Mouse (Mus musculus) right cerebral cortex, adult 2 months (tissue): ENCODE measurements around the gene Plce1.
A peak's percentile ranks its signal among the peaks of the same experiment; 100 is the strongest.

Source experiments
- DNase-seq, 2 experiments: peaks; one replicate each; pipeline ENCODE4 v3.0.0; 2021 to 2022; ENCODE audit warnings: low spot score in 2 of 2

The Plce1 gene

DNA sequence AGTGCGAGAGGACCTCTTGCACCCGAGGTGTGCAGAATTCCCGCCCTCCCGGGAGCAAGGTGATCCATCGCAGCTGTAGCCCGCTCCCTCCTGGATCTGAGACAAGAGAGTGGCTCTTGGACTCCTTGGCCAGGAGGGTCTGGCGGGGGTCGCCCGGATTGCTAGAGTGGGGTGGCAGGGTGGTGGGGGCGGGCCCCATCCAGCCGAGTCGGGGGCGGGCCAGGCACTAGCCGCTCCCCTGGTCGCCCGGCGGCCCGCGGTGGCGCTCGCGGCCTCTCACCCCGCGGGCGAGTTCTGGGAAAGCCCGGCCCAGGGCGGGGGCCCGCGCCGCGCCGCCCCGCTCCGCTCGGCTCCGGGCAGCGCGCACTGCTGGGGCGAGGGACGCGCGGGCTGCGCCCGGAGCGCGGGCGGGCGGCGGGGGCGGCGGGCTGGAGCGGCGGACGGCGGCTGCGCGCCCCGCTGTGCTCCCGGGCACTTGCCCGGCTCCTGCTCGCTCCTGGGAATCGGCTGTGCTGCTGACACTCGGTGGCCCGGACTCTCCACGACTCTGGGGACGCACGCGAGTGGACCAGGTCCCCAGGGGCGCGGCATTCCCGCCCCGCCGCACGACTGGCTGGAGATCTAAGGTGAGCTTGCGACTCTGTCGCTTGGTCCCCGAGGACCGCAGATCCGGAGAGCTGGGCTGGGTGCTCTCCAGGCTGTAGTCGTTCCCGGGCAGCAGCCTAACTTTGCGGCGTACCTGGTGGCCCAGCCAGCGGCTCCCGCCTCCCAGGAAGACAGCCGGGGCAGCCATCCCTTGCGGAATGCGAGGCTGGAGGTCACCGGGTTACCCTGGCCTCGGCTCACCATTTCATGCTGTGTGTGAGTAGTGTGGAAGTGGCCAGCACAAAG is at the start of gene Plce1:
TSS of gene Plce1 (plus strand) at position 379 of the 891 bp plus-strand sequence.
- no peak for DNase-seq

DNA sequence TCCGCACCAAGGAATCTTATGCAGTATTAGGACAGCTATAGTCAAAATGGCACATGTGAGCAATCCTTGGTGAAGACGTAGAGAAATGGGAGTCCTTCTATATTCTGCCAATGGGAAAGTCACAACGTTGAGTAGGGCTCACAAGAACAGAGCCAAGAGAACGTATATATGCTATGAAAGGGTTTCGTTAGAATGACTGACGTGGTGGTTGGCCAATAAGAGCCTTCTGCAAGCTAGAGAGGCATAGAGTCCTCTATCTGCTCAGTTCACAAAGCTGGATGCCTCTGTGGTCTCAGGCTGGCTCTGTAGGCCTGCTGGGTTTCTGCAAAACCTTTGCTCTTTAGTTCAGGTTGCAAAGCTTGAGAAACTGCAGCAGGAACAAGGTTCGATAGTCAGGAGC is 49.6 kb upstream of the Plce1 start:
- no peak for DNase-seq

DNA sequence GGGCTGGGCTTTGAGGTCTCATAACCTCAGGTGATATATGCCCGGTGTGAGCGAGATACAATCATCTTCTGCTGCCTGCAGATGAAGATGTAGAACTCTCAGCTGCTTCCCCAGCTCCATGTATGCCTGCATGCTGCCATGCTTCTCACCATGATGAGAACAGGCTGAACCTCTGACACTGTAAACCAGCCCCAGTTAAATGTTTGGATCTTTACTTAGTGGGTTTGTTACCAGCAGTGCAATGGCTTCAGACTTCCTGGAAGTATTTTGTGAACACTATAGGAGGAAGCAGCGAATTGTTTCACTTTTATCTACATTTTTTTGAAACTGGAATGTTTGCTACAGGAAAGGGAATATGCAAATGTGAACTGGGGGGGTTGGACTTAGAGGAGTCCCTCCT is 48.9 kb upstream of the Plce1 start:
- no peak for DNase-seq

GRCm38 (mm10) chr19:38433381-38433780 is 47.5 kb upstream of the Plce1 start:
- peak in 1 of 2 experiments; percentile 14 for DNase-seq

- DNase-seq = peak in 1 of 2 experiments; percentile 10
These were observed 45.7 kb upstream of the Plce1 start for GRCm38 (mm10) chr19:38435221-38435620.

- DNase-seq = no peak
These were observed 39.0 kb upstream of the Plce1 start for GRCm38 (mm10) chr19:38441860-38442259.

- no peak for DNase-seq
These were observed 35.2 kb upstream of the Plce1 start for GRCm38 (mm10) chr19:38445758-38446157.

DNA sequence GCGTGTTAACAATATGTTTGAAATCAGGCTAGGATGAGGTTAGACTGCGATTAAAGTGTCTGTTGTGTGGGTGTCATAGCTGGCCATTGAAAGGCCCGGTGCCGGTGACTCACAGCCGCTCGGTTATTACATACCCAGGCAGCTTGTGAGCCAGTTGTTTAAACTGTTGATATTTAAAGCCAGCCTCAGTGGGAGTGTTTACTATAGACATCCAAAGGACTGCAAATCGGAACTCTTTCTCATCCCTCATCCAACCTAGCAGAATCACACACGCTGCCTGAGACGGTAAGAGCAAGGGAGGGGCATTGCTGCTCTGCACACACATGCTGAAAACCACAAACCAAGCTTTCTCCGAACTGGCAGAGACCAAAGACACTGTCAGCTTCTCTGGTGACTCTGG is 25.7 kb upstream of the Plce1 start:
- DNase-seq = peak; percentile 40 to 45

DNA sequence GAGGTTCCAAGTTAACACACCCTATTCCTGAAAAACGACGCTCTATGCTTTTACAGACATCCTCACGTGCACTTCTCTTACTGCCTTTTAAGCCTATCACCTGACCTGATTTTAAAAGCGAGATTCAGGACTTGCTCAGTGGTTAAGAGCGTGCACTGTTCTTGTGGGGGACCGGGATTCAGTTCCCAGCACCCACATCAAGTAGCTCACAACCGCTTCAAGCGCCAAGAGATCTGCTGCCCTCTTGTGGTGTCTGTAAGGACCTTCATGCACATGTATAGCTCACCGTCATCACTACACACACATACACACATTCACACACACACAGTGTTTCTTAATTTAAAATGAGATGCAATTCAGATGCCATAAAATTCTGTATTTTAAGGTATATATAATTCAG is 21.9 kb upstream of the Plce1 start:
- no peak for DNase-seq

DNA sequence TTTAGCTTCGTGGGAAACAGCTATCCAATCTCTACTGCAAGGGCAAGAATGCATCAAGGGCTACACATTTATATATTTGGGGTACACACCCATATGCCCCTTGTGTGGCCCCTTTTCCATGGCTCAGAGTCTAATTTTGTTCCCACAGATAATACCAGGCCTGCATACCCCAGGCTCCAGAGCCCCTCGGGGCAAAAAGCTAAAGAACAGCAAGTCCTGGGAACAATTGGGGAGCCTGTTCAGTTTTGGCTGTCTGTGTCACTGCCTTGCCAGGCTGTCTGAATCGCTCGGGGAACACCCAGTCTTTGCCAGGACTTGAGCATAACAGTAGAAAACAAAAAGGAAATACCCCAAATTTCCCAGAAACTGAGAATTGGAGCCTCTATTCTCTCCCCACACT is 20.2 kb upstream of the Plce1 start:
- no peak for DNase-seq

- no peak for DNase-seq
These were observed 10.5 kb upstream of the Plce1 start for GRCm38 (mm10) chr19:38470257-38470893.

DNA sequence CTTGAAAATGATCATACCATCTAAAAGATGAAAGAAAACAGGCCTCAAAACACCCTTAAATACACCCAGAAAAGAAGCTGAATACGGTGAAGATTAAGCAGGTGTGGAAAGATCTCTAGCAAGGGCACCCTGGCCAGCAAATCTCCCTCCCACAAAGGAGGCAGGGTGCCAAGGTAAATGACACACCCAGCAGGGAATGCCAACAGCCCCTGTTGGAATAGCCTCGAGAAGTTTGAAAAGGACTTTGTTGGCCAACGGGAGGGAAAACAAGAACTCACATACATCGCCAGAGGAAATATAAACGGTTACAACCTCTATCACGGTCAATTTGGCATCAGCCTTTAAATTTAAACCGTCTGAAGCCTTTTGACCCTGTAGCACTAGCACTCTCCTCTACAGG is 5.5 kb upstream of the Plce1 start:
- no peak for DNase-seq

DNA sequence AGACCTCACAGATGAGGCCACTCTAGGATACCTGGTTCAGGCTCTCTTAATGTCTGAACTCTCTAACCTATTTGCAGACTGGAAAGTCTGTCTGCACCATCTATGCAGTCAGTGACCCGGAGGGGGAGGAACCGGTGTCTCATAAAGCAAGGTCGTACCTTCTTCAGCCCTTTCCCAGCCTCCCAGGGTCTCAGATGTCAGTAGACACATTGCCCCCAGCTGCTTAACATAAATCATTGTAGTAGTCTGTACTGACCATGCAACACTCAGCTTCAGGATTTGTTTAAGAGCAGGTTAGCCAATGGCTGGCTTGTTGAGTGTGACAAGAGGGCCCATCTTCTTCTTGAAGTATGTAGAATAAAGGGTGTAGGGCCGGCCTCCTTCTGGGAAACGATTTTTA is 2.6 kb upstream of the Plce1 start:
- DNase-seq = no peak

DNA sequence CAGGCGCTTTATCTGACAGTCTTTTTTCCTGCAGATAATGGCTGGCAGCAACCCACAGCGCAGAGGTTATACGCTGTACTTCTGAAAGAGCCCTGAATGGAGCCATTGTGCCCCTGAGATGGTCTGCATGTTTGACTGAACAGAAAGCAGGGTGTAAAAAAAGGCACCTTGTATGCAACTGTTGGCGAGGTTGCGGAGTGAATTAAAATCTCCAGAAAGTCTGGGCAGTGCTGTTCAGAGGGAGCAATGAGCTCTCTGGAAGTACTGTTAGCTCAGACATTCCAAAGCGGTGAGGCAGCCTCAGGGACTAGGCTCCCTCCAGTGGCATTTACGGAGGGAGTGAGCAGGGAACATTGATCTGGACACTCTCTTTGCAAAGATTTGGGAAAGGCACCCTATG is 2.0 kb upstream of the Plce1 start:
- DNase-seq = no peak

- DNase-seq = no peak
These were observed 1.4 kb upstream of the Plce1 start for GRCm38 (mm10) chr19:38479473-38479872.

GRCm38 (mm10) chr19:38480156-38480720 is 671 bp upstream of the Plce1 start:
- no peak for DNase-seq

GRCm38 (mm10) chr19:38481906-38482305 is 997 bp downstream of the Plce1 start:
- DNase-seq = no peak

- no peak for DNase-seq
These were observed 1.7 kb downstream of the Plce1 start for GRCm38 (mm10) chr19:38482406-38483181.

DNA sequence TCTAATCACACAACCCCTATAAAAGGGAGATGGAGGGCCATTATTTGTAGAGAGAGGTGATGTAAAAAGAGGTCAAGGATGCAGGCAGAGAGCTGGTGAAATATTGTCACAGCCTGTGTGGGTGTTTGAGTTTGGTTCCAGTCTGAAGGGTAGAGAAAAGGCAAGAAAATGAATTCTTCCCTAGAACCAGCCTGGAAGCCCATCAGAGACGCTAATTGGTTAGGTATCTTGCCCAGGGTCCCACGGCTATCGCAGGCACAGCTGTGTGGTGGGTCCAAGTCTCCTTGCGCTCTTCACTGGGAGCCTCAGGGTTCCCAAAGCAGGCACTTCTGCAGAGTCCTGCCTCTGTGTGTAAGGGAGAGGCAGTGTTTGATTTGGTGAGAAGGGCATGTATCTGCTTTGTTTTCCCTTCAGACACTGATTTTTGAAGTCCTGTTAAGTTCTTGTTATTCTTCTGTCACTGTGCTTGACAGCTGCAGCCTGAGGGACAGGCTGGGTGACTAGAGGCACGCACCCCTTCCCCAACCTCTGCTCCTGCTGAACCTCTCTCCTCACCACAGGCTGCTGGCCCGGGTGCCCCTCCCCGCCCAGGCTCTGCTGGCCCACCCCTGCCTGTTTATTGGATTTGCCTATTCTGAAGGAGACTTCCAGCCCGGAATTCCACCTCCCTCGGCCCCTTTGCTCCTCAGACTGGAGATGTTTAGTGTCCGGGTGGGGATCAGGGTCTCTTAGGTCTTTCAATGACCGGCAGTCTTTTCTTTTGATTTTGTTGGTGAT is 5.1 kb downstream of the Plce1 start:
- no peak for DNase-seq

GRCm38 (mm10) chr19:38487501-38487900 is 6.6 kb downstream of the Plce1 start:
- DNase-seq = no peak
